Mouse (Mus musculus): ENCODE data around the gene Col24a1. TPM values are rescaled to one million over a fixed set of nuclear protein-coding genes. Genes with fewer than 3 reads are reported as not detected.

Gene Col24a1
- polyA plus RNA-seq (2015; fragmentation: Nextera tagmentation; extraction: Ambion mirVana): 1.2 and 2.4 TPM in 2 replicates

- H3K4me3 ChIP-seq: peak within 1 kb of the TSS; percentile 42
- peak within 1 kb of the TSS; percentile 40; the same call in 1 of the 2 replicates for H3K9ac ChIP-seq
- no peaks in the 10 kb centered on the region for H3K36me3 ChIP-seq
- no peaks in the 10 kb centered on the region for H3K9me3 ChIP-seq
- WGBS: under 1% methylated on average over 22 of the region's 22 CpGs
- H3K27me3 ChIP-seq: no peaks in the 10 kb centered on the region; the same call in 1 of the 2 replicates
- ATAC-seq (ENCODE audit: borderline replicate concordance, extremely low read depth, low FRiP score, low TSS enrichment): peak; percentile 37
- peak within 1 kb of the TSS; percentile 68 for H3K27ac ChIP-seq
- H3K4me1 ChIP-seq: peaks cover 21% of the 10 kb centered on the region
- H3K4me2 ChIP-seq: peak within 1 kb of the TSS; percentile 85
Observed at GRCm38 (mm10) chr3:145292337-145293134, at the start of gene Col24a1. TSS of gene Col24a1 (plus strand) at chr3:145292472.

- Histone ChIP-seq H3K27ac (no peak overlapping the region), H3K9ac (no peak overlapping the region), H3K4me1 (no peaks in the 10 kb centered on the region), H3K9me3 (no peaks in the 10 kb centered on the region), H3K4me2 (no peak overlapping the region), H3K4me3 (no peak overlapping the region), H3K27me3 (no peaks in the 10 kb centered on the region), H3K36me3 (no peaks in the 10 kb centered on the region)
- 82% methylated on average over 2 of the region's 2 CpGs for WGBS
- ATAC-seq (ENCODE audit: borderline replicate concordance, extremely low read depth, low FRiP score, low TSS enrichment): no peak
Observed at GRCm38 (mm10) chr3:145248040-145248439, 44.2 kb upstream of the Col24a1 start.

- Histone ChIP-seq H3K27me3 (no peaks in the 10 kb centered on the region), H3K27ac (no peak overlapping the region), H3K4me2 (no peak overlapping the region), H3K4me3 (no peak overlapping the region), H3K36me3 (no peaks in the 10 kb centered on the region), H3K4me1 (no peaks in the 10 kb centered on the region), H3K9ac (no peak overlapping the region), H3K9me3 (no peaks in the 10 kb centered on the region)
- no peak for ATAC-seq (ENCODE audit: borderline replicate concordance, extremely low read depth, low FRiP score, low TSS enrichment)
- WGBS: 78% methylated on average over 5 of the region's 5 CpGs
Observed at GRCm38 (mm10) chr3:145253066-145253465, 39.2 kb upstream of the Col24a1 start.

- no peak overlapping the region for H3K4me3 ChIP-seq
- H3K27ac ChIP-seq: no peak overlapping the region
- no peaks in the 10 kb centered on the region for H3K27me3 ChIP-seq
- 62% methylated on average over 3 of the region's 3 CpGs for WGBS
- H3K4me1 ChIP-seq: no peaks in the 10 kb centered on the region
- no peaks in the 10 kb centered on the region for H3K9me3 ChIP-seq
- H3K36me3 ChIP-seq: no peaks in the 10 kb centered on the region
- H3K9ac ChIP-seq: no peak overlapping the region
- no peak for ATAC-seq (ENCODE audit: borderline replicate concordance, extremely low read depth, low FRiP score, low TSS enrichment)
- H3K4me2 ChIP-seq: no peak overlapping the region
Observed at GRCm38 (mm10) chr3:145254764-145255396, 37.4 kb upstream of the Col24a1 start.

- WGBS: 59% methylated on average over 7 of the region's 7 CpGs
- no peak overlapping the region for H3K27ac ChIP-seq
Observed at GRCm38 (mm10) chr3:145256647-145257046, 35.6 kb upstream of the Col24a1 start.

GRCm38 (mm10) chr3:145259678-145260077 is 32.6 kb upstream of the Col24a1 start:
- no peak for ATAC-seq (ENCODE audit: borderline replicate concordance, extremely low read depth, low FRiP score, low TSS enrichment)
- no peaks in the 10 kb centered on the region for H3K4me1 ChIP-seq
- WGBS: 72% methylated on average over 6 of the region's 6 CpGs
- no peaks in the 10 kb centered on the region for H3K9me3 ChIP-seq
- no peaks in the 10 kb centered on the region for H3K36me3 ChIP-seq
- no peak overlapping the region for H3K4me3 ChIP-seq
- no peaks in the 10 kb centered on the region for H3K27me3 ChIP-seq
- no peak overlapping the region for H3K27ac ChIP-seq
- no peak overlapping the region for H3K4me2 ChIP-seq
- H3K9ac ChIP-seq: no peak overlapping the region

More at GRCm38 (mm10) chr3:145256647-145257046, 35.6 kb upstream of the Col24a1 start:
- no peak overlapping the region for H3K4me3 ChIP-seq
- ATAC-seq (ENCODE audit: borderline replicate concordance, extremely low read depth, low FRiP score, low TSS enrichment): no peak
- no peak overlapping the region for H3K4me2 ChIP-seq
- no peaks in the 10 kb centered on the region for H3K9me3 ChIP-seq
- no peak overlapping the region for H3K9ac ChIP-seq
- no peaks in the 10 kb centered on the region for H3K4me1 ChIP-seq
- no peaks in the 10 kb centered on the region for H3K27me3 ChIP-seq
- no peaks in the 10 kb centered on the region for H3K36me3 ChIP-seq

- Histone ChIP-seq H3K27ac (no peak overlapping the region), H3K9me3 (no peaks in the 10 kb centered on the region), H3K36me3 (no peaks in the 10 kb centered on the region), H3K4me2 (no peak overlapping the region), H3K27me3 (no peaks in the 10 kb centered on the region), H3K9ac (no peak overlapping the region), H3K4me3 (no peak overlapping the region), H3K4me1 (0 out of 2 replicates have a peak, but pooled peaks cover 2% of the 10 kb centered on the region)
- WGBS: 52% methylated on average over 4 of the region's 4 CpGs
- ATAC-seq (ENCODE audit: borderline replicate concordance, extremely low read depth, low FRiP score, low TSS enrichment): peak; percentile 73; the same call in 1 of the 2 replicates
Observed at GRCm38 (mm10) chr3:145263131-145263530, 29.1 kb upstream of the Col24a1 start.

- no peaks in the 10 kb centered on the region for H3K9me3 ChIP-seq
- no peaks in the 10 kb centered on the region for H3K36me3 ChIP-seq
- no peak overlapping the region for H3K4me3 ChIP-seq
- no peak overlapping the region for H3K4me2 ChIP-seq
- H3K27me3 ChIP-seq: no peaks in the 10 kb centered on the region
- no peak overlapping the region for H3K27ac ChIP-seq
- WGBS: 51% methylated on average over 7 of the region's 7 CpGs
- H3K9ac ChIP-seq: no peak overlapping the region
- 0 out of 2 replicates have a peak, but pooled peaks cover 2% of the 10 kb centered on the region for H3K4me1 ChIP-seq
- ATAC-seq (ENCODE audit: borderline replicate concordance, extremely low read depth, low FRiP score, low TSS enrichment): no peak
Observed at GRCm38 (mm10) chr3:145268066-145268465, 24.2 kb upstream of the Col24a1 start.

- Histone ChIP-seq H3K9ac (no peak overlapping the region), H3K4me3 (no peak overlapping the region), H3K27ac (no peak overlapping the region), H3K4me1 (no peaks in the 10 kb centered on the region), H3K9me3 (no peaks in the 10 kb centered on the region), H3K36me3 (no peaks in the 10 kb centered on the region), H3K4me2 (no peak overlapping the region), H3K27me3 (no peaks in the 10 kb centered on the region)
- WGBS: 38% methylated on average over 6 of the region's 6 CpGs
- peak; percentile 57; the same call in 1 of the 2 replicates for ATAC-seq (ENCODE audit: borderline replicate concordance, extremely low read depth, low FRiP score, low TSS enrichment)
Observed at GRCm38 (mm10) chr3:145274191-145274590, 18.1 kb upstream of the Col24a1 start.

- Histone ChIP-seq H3K4me1 (peaks cover 21% of the 10 kb centered on the region), H3K36me3 (no peaks in the 10 kb centered on the region), H3K27me3 (no peaks in the 10 kb centered on the region), H3K27ac (peak overlapping the region; percentile 68), H3K4me2 (peak overlapping the region; percentile 85), H3K9ac (peak overlapping the region; percentile 40; the same call in 1 of the 2 replicates), H3K9me3 (no peaks in the 10 kb centered on the region), H3K4me3 (peak overlapping the region; percentile 42)
- 2% methylated on average over 9 of the region's 9 CpGs for WGBS
- peak; percentile 87 for ATAC-seq (ENCODE audit: borderline replicate concordance, extremely low read depth, low FRiP score, low TSS enrichment)
Observed at GRCm38 (mm10) chr3:145293207-145293606, 935 bp downstream of the Col24a1 start.

- Histone ChIP-seq H3K36me3 (no peaks in the 10 kb centered on the region), H3K4me2 (peak overlapping the region; percentile 85), H3K9me3 (no peaks in the 10 kb centered on the region), H3K27me3 (no peaks in the 10 kb centered on the region), H3K4me3 (peak overlapping the region; percentile 42), H3K27ac (no peak overlapping the region), H3K9ac (no peak overlapping the region), H3K4me1 (peaks cover 21% of the 10 kb centered on the region)
- ATAC-seq (ENCODE audit: borderline replicate concordance, extremely low read depth, low FRiP score, low TSS enrichment): peak; percentile 47
- WGBS: 35% methylated on average over 12 of the region's 12 CpGs
Observed at GRCm38 (mm10) chr3:145293623-145294307, 1.5 kb downstream of the Col24a1 start.
